Mouse (Mus musculus) telencephalon, adult 2 months (tissue): ENCODE results near the gene Klri2.
"Not testable (repeated sequence)": the region's sequence is repeated elsewhere in the genome, so short reads cannot be mapped to it uniquely, and the experiment has no call there.

Experiments used
- DNase-seq: peaks from one replicate; pipeline ENCODE4 v3.0.0-alpha.2; 2011; ENCODE audit warnings: low read depth, low spot score

Klri2 gene

GRCm38 (mm10) chr6:129740069-129740721 lies at the start of gene Klri2:
Klri2 (minus strand) TSS chr6:129740484.
- DNase-seq, result no peak

- DNase-seq, result not testable (repeated sequence)
Measured at GRCm38 (mm10) chr6:129784170-129784569, 43.9 kb upstream of the Klri2 start, which contains the start of gene Gm156. Gm156 (minus strand) TSS chr6:129784270.

- DNase-seq, result no peak
Measured at GRCm38 (mm10) chr6:129747654-129748032, 7.4 kb upstream of the Klri2 start.

GRCm38 (mm10) chr6:129747016-129747653 lies 6.9 kb upstream of the Klri2 start:
- DNase-seq, result no peak

GRCm38 (mm10) chr6:129746151-129746550 lies 5.9 kb upstream of the Klri2 start:
- DNase-seq, result no peak

- no peak for DNase-seq
Measured at GRCm38 (mm10) chr6:129736414-129736813, 3.9 kb downstream of the Klri2 start.

- no peak for DNase-seq
Measured at GRCm38 (mm10) chr6:129727237-129727636, 13.0 kb downstream of the Klri2 start.

- no peak for DNase-seq
Measured at GRCm38 (mm10) chr6:129721390-129721789, 18.9 kb downstream of the Klri2 start.

- DNase-seq, result no peak
Measured at GRCm38 (mm10) chr6:129720487-129720886, 19.8 kb downstream of the Klri2 start.

- DNase-seq, result no peak
Measured at GRCm38 (mm10) chr6:129717032-129717431, 23.3 kb downstream of the Klri2 start, which contains the start of gene Klri1. Klri1 (minus strand) TSS chr6:129717132.

GRCm38 (mm10) chr6:129713566-129713965 lies 26.7 kb downstream of the Klri2 start:
- DNase-seq, result no peak

GRCm38 (mm10) chr6:129691436-129691835 lies 48.8 kb downstream of the Klri2 start:
- DNase-seq, result not testable (repeated sequence)

- DNase-seq, result no peak
Measured at GRCm38 (mm10) chr6:129680379-129680778, 59.9 kb downstream of the Klri2 start.
